Mouse (Mus musculus): ENCODE measurements around the gene Filip1. TPM values are rescaled to one million over a fixed set of nuclear protein-coding genes. Genes with fewer than 3 reads are reported as not detected.
A peak's percentile ranks its signal among the peaks of the same experiment; 100 is the strongest.
"Not testable (repeated sequence)": the region's sequence is repeated elsewhere in the genome, so short reads cannot be mapped to it uniquely, and the experiment has no call there.

Filip1 gene
- polyA plus RNA-seq, 1 experiment from 2014 or later, result 4.0 TPM

GRCm38 (mm10) chr9:80026017-80026416 lies 13.4 kb upstream of the Filip1 start:
- ATAC-seq, result 0 out of 2 replicates have a peak, but pooled peaks have one; percentile 42

GRCm38 (mm10) chr9:80025347-80025746 lies 12.7 kb upstream of the Filip1 start:
- not testable (repeated sequence) for H3K36me3 ChIP-seq (ENCODE audit: control insufficient read depth, insufficient read depth, low read length); H3K4me1 ChIP-seq (ENCODE audit: control insufficient read depth, insufficient read depth, low read length); H3K9me3 ChIP-seq (replicated peaks; ENCODE audit: control insufficient read depth, low read length, poor library complexity, severe bottlenecking); H3K9ac ChIP-seq (ENCODE audit: low read depth, low read length); H3K27ac ChIP-seq (ENCODE audit: low read length); H3K4me2 ChIP-seq (ENCODE audit: low read length); ATAC-seq; H3K27me3 ChIP-seq (ENCODE audit: control insufficient read depth, insufficient read depth, low read depth, low read length); H3K4me3 ChIP-seq (ENCODE audit: low read depth, low read length)
- WGBS, result 93% methylated on average over 5 of the region's 5 CpGs

More at GRCm38 (mm10) chr9:80026017-80026416, 13.4 kb upstream of the Filip1 start:
- no peak overlapping the region for H3K4me2 ChIP-seq (ENCODE audit: low read length)
- 2% methylated on average over 2 of the region's 2 CpGs for whole genome bisulfite sequencing
- H3K4me3 ChIP-seq (ENCODE audit: low read depth, low read length), result no peak overlapping the region
- no peak overlapping the region for H3K9ac ChIP-seq (ENCODE audit: low read depth, low read length)
- no peaks in the 10 kb centered on the region for H3K36me3 ChIP-seq (ENCODE audit: control insufficient read depth, insufficient read depth, low read length)
- no peaks in the 10 kb centered on the region for H3K9me3 ChIP-seq (replicated peaks; ENCODE audit: control insufficient read depth, low read length, poor library complexity, severe bottlenecking)
- no peak overlapping the region for H3K27ac ChIP-seq (ENCODE audit: low read length)
- no peaks in the 10 kb centered on the region for H3K27me3 ChIP-seq (ENCODE audit: control insufficient read depth, insufficient read depth, low read depth, low read length)
- no peaks in the 10 kb centered on the region for H3K4me1 ChIP-seq (ENCODE audit: control insufficient read depth, insufficient read depth, low read length)

GRCm38 (mm10) chr9:80022821-80023220 lies 10.2 kb upstream of the Filip1 start:
- 67% methylated on average over 8 of the region's 8 CpGs for WGBS
- H3K9me3 ChIP-seq (replicated peaks; ENCODE audit: control insufficient read depth, low read length, poor library complexity, severe bottlenecking), result no peaks in the 10 kb centered on the region
- no peaks in the 10 kb centered on the region for H3K36me3 ChIP-seq (ENCODE audit: control insufficient read depth, insufficient read depth, low read length)
- H3K4me1 ChIP-seq (ENCODE audit: control insufficient read depth, insufficient read depth, low read length), result no peaks in the 10 kb centered on the region
- no peak overlapping the region for H3K4me2 ChIP-seq (ENCODE audit: low read length)
- H3K9ac ChIP-seq (ENCODE audit: low read depth, low read length), result no peak overlapping the region
- H3K27me3 ChIP-seq (ENCODE audit: control insufficient read depth, insufficient read depth, low read depth, low read length), result no peaks in the 10 kb centered on the region
- no peak overlapping the region for H3K4me3 ChIP-seq (ENCODE audit: low read depth, low read length)
- H3K27ac ChIP-seq (ENCODE audit: low read length), result no peak overlapping the region
- no peak for ATAC-seq

- Histone ChIP-seq H3K9me3 (replicated peaks; ENCODE audit: control insufficient read depth, low read length, poor library complexity, severe bottlenecking) (no peaks in the 10 kb centered on the region), H3K4me3 (ENCODE audit: low read depth, low read length) (no peak overlapping the region), H3K9ac (ENCODE audit: low read depth, low read length) (no peak overlapping the region), H3K36me3 (ENCODE audit: control insufficient read depth, insufficient read depth, low read length) (no peaks in the 10 kb centered on the region), H3K4me2 (ENCODE audit: low read length) (no peak overlapping the region), H3K27me3 (ENCODE audit: control insufficient read depth, insufficient read depth, low read depth, low read length) (no peaks in the 10 kb centered on the region), H3K4me1 (ENCODE audit: control insufficient read depth, insufficient read depth, low read length) (no peaks in the 10 kb centered on the region), H3K27ac (ENCODE audit: low read length) (no peak overlapping the region)
- 44% methylated on average over 1 of the region's 1 CpGs for WGBS
- ATAC-seq, result no peak
Observed at GRCm38 (mm10) chr9:80021648-80022047, 9.0 kb upstream of the Filip1 start.

GRCm38 (mm10) chr9:80020429-80020828 lies 7.8 kb upstream of the Filip1 start:
- 59% methylated on average over 3 of the region's 3 CpGs for WGBS

GRCm38 (mm10) chr9:80012016-80012415 lies 635 bp downstream of the Filip1 start:
- no peak overlapping the region for H3K9ac ChIP-seq (ENCODE audit: low read depth, low read length)
- H3K4me1 ChIP-seq (ENCODE audit: control insufficient read depth, insufficient read depth, low read length), result no peaks in the 10 kb centered on the region
- H3K27ac ChIP-seq (ENCODE audit: low read length), result no peak overlapping the region
- WGBS, result 90% methylated on average over 13 of the region's 13 CpGs
- H3K27me3 ChIP-seq (ENCODE audit: control insufficient read depth, insufficient read depth, low read depth, low read length), result no peaks in the 10 kb centered on the region
- no peak for ATAC-seq
- H3K9me3 ChIP-seq (replicated peaks; ENCODE audit: control insufficient read depth, low read length, poor library complexity, severe bottlenecking), result no peaks in the 10 kb centered on the region
- H3K36me3 ChIP-seq (ENCODE audit: control insufficient read depth, insufficient read depth, low read length), result no peaks in the 10 kb centered on the region
- H3K4me3 ChIP-seq (ENCODE audit: low read depth, low read length), result no peak overlapping the region
- H3K4me2 ChIP-seq (ENCODE audit: low read length), result no peak overlapping the region

More at GRCm38 (mm10) chr9:80020429-80020828, 7.8 kb upstream of the Filip1 start:
- H3K27ac ChIP-seq (ENCODE audit: low read length), result no peak overlapping the region
- H3K27me3 ChIP-seq (ENCODE audit: control insufficient read depth, insufficient read depth, low read depth, low read length), result no peaks in the 10 kb centered on the region
- H3K9ac ChIP-seq (ENCODE audit: low read depth, low read length), result no peak overlapping the region
- ATAC-seq, result no peak
- H3K9me3 ChIP-seq (replicated peaks; ENCODE audit: control insufficient read depth, low read length, poor library complexity, severe bottlenecking), result no peaks in the 10 kb centered on the region
- H3K4me2 ChIP-seq (ENCODE audit: low read length), result no peak overlapping the region
- no peaks in the 10 kb centered on the region for H3K4me1 ChIP-seq (ENCODE audit: control insufficient read depth, insufficient read depth, low read length)
- H3K4me3 ChIP-seq (ENCODE audit: low read depth, low read length), result no peak overlapping the region
- H3K36me3 ChIP-seq (ENCODE audit: control insufficient read depth, insufficient read depth, low read length), result no peaks in the 10 kb centered on the region

- Histone ChIP-seq H3K4me1 (ENCODE audit: control insufficient read depth, insufficient read depth, low read length) (no peaks in the 10 kb centered on the region), H3K4me3 (ENCODE audit: low read depth, low read length) (no peak overlapping the region), H3K36me3 (ENCODE audit: control insufficient read depth, insufficient read depth, low read length) (no peaks in the 10 kb centered on the region), H3K27ac (ENCODE audit: low read length) (no peak overlapping the region), H3K9ac (ENCODE audit: low read depth, low read length) (0 out of 2 replicates have a peak overlapping the region, but pooled peaks have one; percentile 16), H3K4me2 (ENCODE audit: low read length) (peak overlapping the region; percentile 26), H3K27me3 (ENCODE audit: control insufficient read depth, insufficient read depth, low read depth, low read length) (no peaks in the 10 kb centered on the region), H3K9me3 (replicated peaks; ENCODE audit: control insufficient read depth, low read length, poor library complexity, severe bottlenecking) (no peaks in the 10 kb centered on the region)
- 31% methylated on average over 14 of the region's 14 CpGs for WGBS
- peak; percentile 93 for ATAC-seq
Observed at GRCm38 (mm10) chr9:80002394-80003188, 10.1 kb downstream of the Filip1 start.

- H3K9me3 ChIP-seq (replicated peaks; ENCODE audit: control insufficient read depth, low read length, poor library complexity, severe bottlenecking), result no peaks in the 10 kb centered on the region
- 89% methylated on average over 6 of the region's 6 CpGs for WGBS
- H3K4me2 ChIP-seq (ENCODE audit: low read length), result no peak overlapping the region
- H3K4me1 ChIP-seq (ENCODE audit: control insufficient read depth, insufficient read depth, low read length), result no peaks in the 10 kb centered on the region
- H3K27ac ChIP-seq (ENCODE audit: low read length), result no peak overlapping the region
- H3K9ac ChIP-seq (ENCODE audit: low read depth, low read length), result no peak overlapping the region
- H3K4me3 ChIP-seq (ENCODE audit: low read depth, low read length), result no peak overlapping the region
- H3K27me3 ChIP-seq (ENCODE audit: control insufficient read depth, insufficient read depth, low read depth, low read length), result no peaks in the 10 kb centered on the region
- no peak for ATAC-seq
- H3K36me3 ChIP-seq (ENCODE audit: control insufficient read depth, insufficient read depth, low read length), result no peaks in the 10 kb centered on the region
Observed at GRCm38 (mm10) chr9:79997282-79997681, 15.4 kb downstream of the Filip1 start.

GRCm38 (mm10) chr9:79994296-79994695 lies 18.4 kb downstream of the Filip1 start:
- Histone ChIP-seq H3K4me2 (ENCODE audit: low read length) (no peak overlapping the region), H3K9ac (ENCODE audit: low read depth, low read length) (no peak overlapping the region), H3K27ac (ENCODE audit: low read length) (no peak overlapping the region), H3K4me3 (ENCODE audit: low read depth, low read length) (no peak overlapping the region), H3K4me1 (ENCODE audit: control insufficient read depth, insufficient read depth, low read length) (no peaks in the 10 kb centered on the region), H3K36me3 (ENCODE audit: control insufficient read depth, insufficient read depth, low read length) (no peaks in the 10 kb centered on the region), H3K9me3 (replicated peaks; ENCODE audit: control insufficient read depth, low read length, poor library complexity, severe bottlenecking) (no peaks in the 10 kb centered on the region), H3K27me3 (ENCODE audit: control insufficient read depth, insufficient read depth, low read depth, low read length) (no peaks in the 10 kb centered on the region)
- ATAC-seq, result no peak
- 94% methylated on average over 5 of the region's 5 CpGs for WGBS
